Mouse (Mus musculus): ENCODE results near the gene Gid8. TPM values are rescaled to one million over a fixed set of nuclear protein-coding genes. Genes with fewer than 3 reads are reported as not detected.

The Gid8 gene
- polyA plus RNA-seq, 1 experiment from 2014 or later: 56.6 TPM

GRCm38 (mm10) chr2:180737984-180738383 is 28.1 kb downstream of the Gid8 start:
- WGBS: 72% methylated on average over 2 of the region's 2 CpGs
- Histone ChIP-seq H3K9me3 (no peaks in the 10 kb centered on the region), H3K36me3 (no peaks in the 10 kb centered on the region), H3K27me3 (peaks cover 19% of the 10 kb centered on the region), H3K27ac (no peak overlapping the region), H3K9ac (no peak overlapping the region), H3K4me2 (no peak overlapping the region), H3K4me1 (replicated peaks) (no peaks in the 10 kb centered on the region), H3K4me3 (no peak overlapping the region)
- ATAC-seq (ENCODE audit: low FRiP score): no peak

GRCm38 (mm10) chr2:180740349-180740748 is 30.4 kb downstream of the Gid8 start:
- no peak overlapping the region for H3K4me3 ChIP-seq
- H3K27me3 ChIP-seq: peaks cover 15% of the 10 kb centered on the region
- H3K4me2 ChIP-seq: no peak overlapping the region
- WGBS: 35% methylated on average over 3 of the region's 3 CpGs
- H3K36me3 ChIP-seq: no peaks in the 10 kb centered on the region
- H3K4me1 ChIP-seq (replicated peaks): no peaks in the 10 kb centered on the region
- no peaks in the 10 kb centered on the region for H3K9me3 ChIP-seq
- H3K27ac ChIP-seq: no peak overlapping the region
- no peak for ATAC-seq (ENCODE audit: low FRiP score)
- no peak overlapping the region for H3K9ac ChIP-seq

- H3K4me1 ChIP-seq (replicated peaks): peaks cover 7% of the 10 kb centered on the region
- ATAC-seq (ENCODE audit: low FRiP score): no peak
- H3K27me3 ChIP-seq: peaks cover 15% of the 10 kb centered on the region
- H3K9ac ChIP-seq: no peak overlapping the region
- H3K27ac ChIP-seq: no peak overlapping the region
- H3K4me3 ChIP-seq: no peak overlapping the region
- WGBS: 81% methylated on average over 7 of the region's 7 CpGs
- no peaks in the 10 kb centered on the region for H3K36me3 ChIP-seq
- no peaks in the 10 kb centered on the region for H3K9me3 ChIP-seq
- H3K4me2 ChIP-seq: no peak overlapping the region
These were observed 31.5 kb downstream of the Gid8 start for GRCm38 (mm10) chr2:180741421-180741820.

GRCm38 (mm10) chr2:180742820-180743219 is 32.9 kb downstream of the Gid8 start:
- Histone ChIP-seq H3K27me3 (peaks cover 15% of the 10 kb centered on the region), H3K9me3 (no peaks in the 10 kb centered on the region), H3K4me2 (no peak overlapping the region), H3K27ac (no peak overlapping the region), H3K4me1 (replicated peaks) (peaks cover 16% of the 10 kb centered on the region), H3K9ac (no peak overlapping the region), H3K36me3 (no peaks in the 10 kb centered on the region), H3K4me3 (no peak overlapping the region)
- WGBS: 88% methylated on average over 6 of the region's 6 CpGs
- no peak for ATAC-seq (ENCODE audit: low FRiP score)

GRCm38 (mm10) chr2:180743321-180743720 is 33.4 kb downstream of the Gid8 start:
- Histone ChIP-seq H3K9me3 (no peaks in the 10 kb centered on the region), H3K27ac (no peak overlapping the region), H3K9ac (no peak overlapping the region), H3K4me2 (no peak overlapping the region), H3K4me3 (no peak overlapping the region), H3K4me1 (replicated peaks) (peaks cover 16% of the 10 kb centered on the region), H3K27me3 (peaks cover 15% of the 10 kb centered on the region), H3K36me3 (no peaks in the 10 kb centered on the region)
- 95% methylated on average over 2 of the region's 2 CpGs for WGBS
- no peak for ATAC-seq (ENCODE audit: low FRiP score)

GRCm38 (mm10) chr2:180745248-180745927 is 35.5 kb downstream of the Gid8 start:
- Histone ChIP-seq H3K4me1 (replicated peaks) (peaks cover 16% of the 10 kb centered on the region), H3K27ac (no peak overlapping the region), H3K9me3 (no peaks in the 10 kb centered on the region), H3K9ac (no peak overlapping the region; the same call in 1 of the 2 replicates), H3K27me3 (peaks cover 17% of the 10 kb centered on the region), H3K4me3 (no peak overlapping the region), H3K4me2 (no peak overlapping the region), H3K36me3 (no peaks in the 10 kb centered on the region)
- 32% methylated on average over 17 of the region's 17 CpGs for WGBS
- peak; percentile 65 for ATAC-seq (ENCODE audit: low FRiP score)

GRCm38 (mm10) chr2:180746569-180747192 is 36.8 kb downstream of the Gid8 start:
- 19% methylated on average over 5 of the region's 5 CpGs for WGBS
- peaks cover 16% of the 10 kb centered on the region for H3K4me1 ChIP-seq (replicated peaks)
- H3K9me3 ChIP-seq: no peaks in the 10 kb centered on the region
- no peak overlapping the region for H3K4me3 ChIP-seq
- no peak overlapping the region for H3K27ac ChIP-seq
- H3K4me2 ChIP-seq: no peak overlapping the region
- no peaks in the 10 kb centered on the region for H3K36me3 ChIP-seq
- H3K27me3 ChIP-seq: peaks cover 12% of the 10 kb centered on the region
- H3K9ac ChIP-seq: no peak overlapping the region
- 0 out of 2 replicates have a peak, but pooled peaks have one; percentile 34 for ATAC-seq (ENCODE audit: low FRiP score)

GRCm38 (mm10) chr2:180748904-180749303 is 39.0 kb downstream of the Gid8 start:
- Histone ChIP-seq H3K4me1 (replicated peaks) (peaks cover 16% of the 10 kb centered on the region), H3K9me3 (no peaks in the 10 kb centered on the region), H3K4me3 (no peak overlapping the region), H3K36me3 (no peaks in the 10 kb centered on the region), H3K9ac (no peak overlapping the region), H3K27ac (no peak overlapping the region), H3K27me3 (peaks cover 24% of the 10 kb centered on the region), H3K4me2 (no peak overlapping the region)
- ATAC-seq (ENCODE audit: low FRiP score): no peak
- 63% methylated on average over 5 of the region's 5 CpGs for WGBS

GRCm38 (mm10) chr2:180754976-180755688 is 45.2 kb downstream of the Gid8 start:
- Histone ChIP-seq H3K4me3 (no peak overlapping the region), H3K9me3 (no peaks in the 10 kb centered on the region), H3K27ac (no peak overlapping the region), H3K4me2 (no peak overlapping the region), H3K9ac (no peak overlapping the region), H3K36me3 (no peaks in the 10 kb centered on the region), H3K4me1 (replicated peaks) (peaks cover 46% of the 10 kb centered on the region), H3K27me3 (peaks cover 27% of the 10 kb centered on the region)
- no peak for ATAC-seq (ENCODE audit: low FRiP score)
- 51% methylated on average over 5 of the region's 5 CpGs for WGBS

GRCm38 (mm10) chr2:180755896-180756295 is 46.0 kb downstream of the Gid8 start:
- Histone ChIP-seq H3K27ac (no peak overlapping the region), H3K9ac (no peak overlapping the region), H3K36me3 (no peaks in the 10 kb centered on the region), H3K4me2 (no peak overlapping the region), H3K4me1 (replicated peaks) (peaks cover 46% of the 10 kb centered on the region), H3K27me3 (peaks cover 27% of the 10 kb centered on the region), H3K4me3 (no peak overlapping the region), H3K9me3 (no peaks in the 10 kb centered on the region)
- WGBS: 6% methylated on average over 8 of the region's 8 CpGs
- ATAC-seq (ENCODE audit: low FRiP score): no peak

- no peak overlapping the region for H3K4me2 ChIP-seq
- peaks cover 27% of the 10 kb centered on the region for H3K27me3 ChIP-seq
- H3K27ac ChIP-seq: no peak overlapping the region
- H3K9me3 ChIP-seq: no peaks in the 10 kb centered on the region
- 8% methylated on average over 2 of the region's 2 CpGs for WGBS
- peaks cover 46% of the 10 kb centered on the region for H3K4me1 ChIP-seq (replicated peaks)
- H3K36me3 ChIP-seq: no peaks in the 10 kb centered on the region
- H3K4me3 ChIP-seq: no peak overlapping the region
- H3K9ac ChIP-seq: no peak overlapping the region
- ATAC-seq (ENCODE audit: low FRiP score): no peak
These were observed 46.9 kb downstream of the Gid8 start for GRCm38 (mm10) chr2:180756786-180757185.

GRCm38 (mm10) chr2:180758513-180759263 is 48.8 kb downstream of the Gid8 start:
- no peaks in the 10 kb centered on the region for H3K36me3 ChIP-seq
- peak overlapping the region; percentile 39 for H3K9ac ChIP-seq
- H3K27me3 ChIP-seq: peaks cover 25% of the 10 kb centered on the region
- no peaks in the 10 kb centered on the region for H3K9me3 ChIP-seq
- H3K4me1 ChIP-seq (replicated peaks): peaks cover 46% of the 10 kb centered on the region
- peak; percentile 77 for ATAC-seq (ENCODE audit: low FRiP score)
- 0 out of 2 replicates have a peak overlapping the region, but pooled peaks have one; percentile 23 for H3K4me2 ChIP-seq
- no peak overlapping the region for H3K4me3 ChIP-seq
- peak overlapping the region; percentile 71 for H3K27ac ChIP-seq
- 16% methylated on average over 15 of the region's 15 CpGs for WGBS
